Mouse (Mus musculus) embryonic facial prominence, embryonic 12.5 days (tissue): ENCODE measurements around the gene Ccdc155. TPM values are rescaled to one million over a fixed set of nuclear protein-coding genes. Genes with fewer than 3 reads are reported as not detected.

Experiments
- ATAC-seq: fragments of 200-750 bp; cut with Nextera tagmentation; 2 replicates; pipeline ENCODE4 v1.8.0; 2017; ENCODE audit not compliant: insufficient number of reproducible peaks, insufficient read depth, low FRiP score, low TSS enrichment
- H3K27ac ChIP-seq: fragments of 300-500 bp; sonication (generic); 2 replicates; pipeline ENCODE4 v1.5.1; 2016; ENCODE audit warnings: mild to moderate bottlenecking
- H3K27me3 ChIP-seq: fragments of 300-500 bp; sonication (generic); 2 replicates; pipeline ENCODE4 v1.6.1; 2016; ENCODE audit warnings: mild to moderate bottlenecking, moderate library complexity
- H3K36me3 ChIP-seq: fragments of 300-500 bp; sonication (generic); 2 replicates; pipeline ENCODE4 v1.6.1; 2016; ENCODE audit warnings: mild to moderate bottlenecking
- H3K4me1 ChIP-seq: fragments of 300-500 bp; sonication (generic); 2 replicates; pipeline ENCODE4 v1.6.1; 2016
- H3K4me2 ChIP-seq: fragments of 300-500 bp; sonication (generic); replicated peaks from 2 replicates; pipeline ENCODE4 v1.6.1; 2016; ENCODE audit warnings: mild to moderate bottlenecking, moderate library complexity
- H3K4me3 ChIP-seq: fragments of 300-500 bp; sonication (generic); 2 replicates; pipeline ENCODE4 v1.5.1; 2016; ENCODE audit warnings: mild to moderate bottlenecking
- H3K9ac ChIP-seq: fragments of 300-500 bp; sonication (generic); 2 replicates; pipeline ENCODE4 v1.6.1; 2016; ENCODE audit warnings: mild to moderate bottlenecking, moderate library complexity
- H3K9me3 ChIP-seq: fragments of 300-500 bp; sonication (generic); 2 replicates; pipeline ENCODE4 v1.6.1; 2016; ENCODE audit warnings: mild to moderate bottlenecking, moderate library complexity
- WGBS: fragments of 180-500 bp; shearing (Covaris S2); methylation state at CpG from one replicate; pipeline ENCODE4 v1.1.7; 2016; 5-methylcytosine and 5-hydroxymethylcytosine counted together
- polyA plus RNA-seq: library from polyadenylated mRNA; unstranded; fragments of >200 nt; fragmentation: Nextera tagmentation; extraction: Ambion mirVana; gene quantifications from 2 replicates; pipeline ENCODE4 v1.2.1, GENCODE M21; 2016

Gene Ccdc155
- polyA plus RNA-seq, 1 experiment from 2014 or later, result 1.7 TPM

DNA sequence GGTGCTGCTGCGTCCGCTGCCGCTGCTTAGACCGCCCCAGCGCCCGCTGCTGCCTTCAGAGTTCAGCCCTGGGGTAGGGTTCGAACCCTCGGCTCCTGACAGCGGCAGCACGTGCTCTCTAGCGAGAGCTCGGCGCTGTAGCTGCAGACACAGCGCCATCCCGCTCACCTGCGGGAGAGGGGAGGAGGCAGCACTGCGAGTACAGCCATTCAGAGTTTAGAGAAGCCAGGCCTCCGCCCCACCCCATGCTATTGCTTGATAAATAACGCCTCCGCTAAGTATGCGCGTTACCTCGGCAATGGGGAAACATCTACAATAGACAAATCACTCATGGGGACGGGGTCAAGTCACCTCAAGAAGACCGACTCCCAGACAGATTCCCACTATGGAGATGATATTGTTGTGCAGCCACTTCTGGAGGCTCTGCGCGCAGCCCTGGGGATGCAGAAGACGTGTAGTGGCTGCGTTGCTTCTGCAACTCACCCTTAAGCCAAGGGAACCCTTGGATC, 29.7 kb upstream of the Ccdc155 start:
- peaks cover 31% of the 10 kb centered on the region for H3K36me3 ChIP-seq
- H3K4me2 ChIP-seq, result peak overlapping the region; percentile 48
- H3K4me1 ChIP-seq, result peaks cover 28% of the 10 kb centered on the region
- H3K4me3 ChIP-seq, result no peak overlapping the region; the same call in 1 of the 2 replicates
- H3K9ac ChIP-seq, result no peak overlapping the region; the same call in 1 of the 2 replicates
- H3K27me3 ChIP-seq, result peaks cover 22% of the 10 kb centered on the region
- no peaks in the 10 kb centered on the region for H3K9me3 ChIP-seq
- peak overlapping the region; percentile 55; the same call in 1 of the 2 replicates for H3K27ac ChIP-seq
- ATAC-seq, result no peak
- WGBS, result 11% methylated on average over 29 of the region's 29 CpGs

- no peak for ATAC-seq
- peak overlapping the region; percentile 55; the same call in 1 of the 2 replicates for H3K27ac ChIP-seq
- peaks cover 16% of the 10 kb centered on the region for H3K27me3 ChIP-seq
- H3K4me2 ChIP-seq, result peak overlapping the region; percentile 48; the same call in 1 of the 2 replicates
- WGBS, result 25% methylated on average over 20 of the region's 20 CpGs
- peaks cover 37% of the 10 kb centered on the region for H3K36me3 ChIP-seq
- no peak overlapping the region for H3K4me3 ChIP-seq
- H3K9me3 ChIP-seq, result no peaks in the 10 kb centered on the region
- no peak overlapping the region; the same call in 1 of the 2 replicates for H3K9ac ChIP-seq
- H3K4me1 ChIP-seq, result peaks cover 28% of the 10 kb centered on the region
These were observed 29.1 kb upstream of the Ccdc155 start for GRCm38 (mm10) chr7:45233580-45234332.

GRCm38 (mm10) chr7:45232716-45233465, 28.2 kb upstream of the Ccdc155 start:
- H3K36me3 ChIP-seq, result peaks cover 46% of the 10 kb centered on the region
- peaks cover 9% of the 10 kb centered on the region; the same call in 1 of the 2 replicates for H3K27me3 ChIP-seq
- H3K27ac ChIP-seq, result no peak overlapping the region
- peaks cover 28% of the 10 kb centered on the region for H3K4me1 ChIP-seq
- no peak for ATAC-seq
- no peaks in the 10 kb centered on the region for H3K9me3 ChIP-seq
- H3K4me2 ChIP-seq, result no peak overlapping the region
- H3K9ac ChIP-seq, result no peak overlapping the region
- WGBS, result 68% methylated on average over 13 of the region's 13 CpGs
- H3K4me3 ChIP-seq, result no peak overlapping the region

GRCm38 (mm10) chr7:45231941-45232340, 27.2 kb upstream of the Ccdc155 start:
- Histone ChIP-seq H3K4me1 (peaks cover 28% of the 10 kb centered on the region), H3K9me3 (no peaks in the 10 kb centered on the region), H3K27ac (no peak overlapping the region), H3K9ac (no peak overlapping the region), H3K4me2 (no peak overlapping the region), H3K4me3 (no peak overlapping the region), H3K36me3 (peaks cover 54% of the 10 kb centered on the region), H3K27me3 (peaks cover 6% of the 10 kb centered on the region; the same call in 1 of the 2 replicates)
- no peak for ATAC-seq
- WGBS, result 87% methylated on average over 11 of the region's 11 CpGs

GRCm38 (mm10) chr7:45231192-45231591, 26.5 kb upstream of the Ccdc155 start:
- WGBS, result 93% methylated on average over 12 of the region's 12 CpGs
- H3K4me2 ChIP-seq, result no peak overlapping the region
- no peak overlapping the region for H3K4me3 ChIP-seq
- no peak overlapping the region for H3K9ac ChIP-seq
- H3K27me3 ChIP-seq, result 0 out of 2 replicates have a peak, but pooled peaks cover 4% of the 10 kb centered on the region
- no peak for ATAC-seq
- H3K9me3 ChIP-seq, result no peaks in the 10 kb centered on the region
- H3K27ac ChIP-seq, result no peak overlapping the region
- H3K36me3 ChIP-seq, result peaks cover 61% of the 10 kb centered on the region
- H3K4me1 ChIP-seq, result peaks cover 28% of the 10 kb centered on the region

GRCm38 (mm10) chr7:45229459-45230203, 24.9 kb upstream of the Ccdc155 start:
- no peak overlapping the region for H3K9ac ChIP-seq
- no peak overlapping the region for H3K27ac ChIP-seq
- H3K36me3 ChIP-seq, result peaks cover 77% of the 10 kb centered on the region
- H3K9me3 ChIP-seq, result no peaks in the 10 kb centered on the region
- H3K27me3 ChIP-seq, result no peaks in the 10 kb centered on the region
- 91% methylated on average over 7 of the region's 7 CpGs for WGBS
- H3K4me2 ChIP-seq, result no peak overlapping the region
- no peak for ATAC-seq
- no peak overlapping the region for H3K4me3 ChIP-seq
- peaks cover 16% of the 10 kb centered on the region for H3K4me1 ChIP-seq

DNA sequence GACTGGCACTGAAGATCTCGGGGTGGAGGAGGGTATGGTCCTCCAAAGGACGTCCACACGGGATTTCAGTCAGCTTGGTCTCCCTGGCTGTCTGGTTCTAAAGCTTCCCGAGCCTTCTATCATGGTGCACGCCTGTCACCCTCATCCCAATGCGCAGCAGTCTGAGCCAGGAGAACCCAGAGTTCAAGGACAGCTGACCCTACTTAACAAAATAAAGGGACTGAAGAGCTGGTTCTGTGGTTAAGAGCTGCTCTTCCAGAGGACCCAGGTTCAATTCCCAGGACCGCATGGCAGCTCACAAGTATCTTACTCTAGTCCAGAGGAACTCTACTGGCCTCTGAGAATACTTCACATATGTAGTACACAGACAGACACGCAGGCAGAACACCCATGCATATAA, 24.4 kb upstream of the Ccdc155 start:
- peaks cover 83% of the 10 kb centered on the region for H3K36me3 ChIP-seq
- H3K4me1 ChIP-seq, result peaks cover 10% of the 10 kb centered on the region
- WGBS, result 97% methylated on average over 8 of the region's 8 CpGs
- H3K4me3 ChIP-seq, result no peak overlapping the region
- H3K27me3 ChIP-seq, result no peaks in the 10 kb centered on the region
- no peaks in the 10 kb centered on the region for H3K9me3 ChIP-seq
- H3K27ac ChIP-seq, result no peak overlapping the region
- ATAC-seq, result no peak
- H3K4me2 ChIP-seq, result no peak overlapping the region
- no peak overlapping the region for H3K9ac ChIP-seq

- Histone ChIP-seq H3K36me3 (peaks cover 86% of the 10 kb centered on the region), H3K27me3 (no peaks in the 10 kb centered on the region), H3K4me2 (no peak overlapping the region), H3K4me3 (no peak overlapping the region), H3K4me1 (peaks cover 5% of the 10 kb centered on the region; the same call in 1 of the 2 replicates), H3K9ac (no peak overlapping the region), H3K27ac (no peak overlapping the region), H3K9me3 (no peaks in the 10 kb centered on the region)
- WGBS, result 96% methylated on average over 18 of the region's 18 CpGs
- no peak for ATAC-seq
These were observed 23.9 kb upstream of the Ccdc155 start for GRCm38 (mm10) chr7:45228548-45228947.

DNA sequence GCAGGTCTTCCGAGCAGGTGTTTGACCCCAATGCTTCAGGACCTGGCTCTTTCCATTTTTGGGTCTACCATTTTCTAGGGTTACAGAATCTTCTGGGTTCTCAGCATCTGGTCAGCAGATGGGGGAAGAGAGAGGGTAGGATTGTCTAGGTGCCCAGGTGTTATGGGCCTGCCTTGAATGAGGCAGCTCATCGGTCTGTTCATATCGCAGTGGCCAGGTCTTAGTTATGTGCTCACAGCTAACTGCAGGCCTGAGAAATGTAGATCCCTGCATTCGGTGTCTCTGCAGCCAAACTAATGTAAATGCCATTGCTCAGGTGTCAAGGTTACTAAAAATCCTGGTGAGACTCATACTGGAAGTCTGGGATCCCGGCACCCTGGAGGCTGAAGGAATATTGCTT, 21.7 kb upstream of the Ccdc155 start:
- no peak overlapping the region for H3K27ac ChIP-seq
- no peaks in the 10 kb centered on the region for H3K4me1 ChIP-seq
- H3K9ac ChIP-seq, result no peak overlapping the region
- no peak overlapping the region for H3K4me3 ChIP-seq
- no peaks in the 10 kb centered on the region for H3K9me3 ChIP-seq
- H3K36me3 ChIP-seq, result peaks cover 88% of the 10 kb centered on the region
- no peak for ATAC-seq
- no peaks in the 10 kb centered on the region for H3K27me3 ChIP-seq
- WGBS, result 93% methylated on average over 5 of the region's 5 CpGs
- no peak overlapping the region for H3K4me2 ChIP-seq

DNA sequence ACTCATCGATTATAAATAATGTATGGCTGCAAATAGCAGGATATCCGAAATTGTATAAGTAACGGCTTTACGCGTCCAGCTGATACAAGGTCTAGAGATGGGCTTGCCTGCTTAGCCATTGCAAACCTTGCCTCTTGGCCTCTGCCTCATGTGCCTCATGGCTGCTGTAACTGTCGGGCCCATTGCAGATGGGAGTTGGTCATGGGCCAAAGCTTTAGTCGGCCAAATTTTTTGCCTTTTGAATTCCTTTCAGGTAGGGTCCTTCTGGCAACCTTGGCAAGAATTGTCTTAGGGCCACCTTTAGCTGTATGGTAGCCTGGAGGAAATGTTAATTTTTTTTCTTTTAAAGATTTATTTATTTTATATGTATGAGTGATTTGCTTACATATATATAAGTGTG, 20.1 kb upstream of the Ccdc155 start:
- H3K36me3 ChIP-seq, result peaks cover 96% of the 10 kb centered on the region

GRCm38 (mm10) chr7:45221680-45222079, 17.0 kb upstream of the Ccdc155 start:
- Histone ChIP-seq H3K9me3 (no peaks in the 10 kb centered on the region), H3K4me3 (no peak overlapping the region), H3K27me3 (no peaks in the 10 kb centered on the region), H3K4me2 (no peak overlapping the region), H3K9ac (no peak overlapping the region), H3K27ac (no peak overlapping the region), H3K36me3 (peaks cover 94% of the 10 kb centered on the region), H3K4me1 (peaks cover 23% of the 10 kb centered on the region)
- ATAC-seq, result no peak
- 90% methylated on average over 2 of the region's 2 CpGs for WGBS

More for the DNA sequence above, 20.1 kb upstream of the Ccdc155 start:
- no peak overlapping the region for H3K4me3 ChIP-seq
- ATAC-seq, result no peak
- H3K9me3 ChIP-seq, result no peaks in the 10 kb centered on the region
- no peak overlapping the region for H3K27ac ChIP-seq
- H3K9ac ChIP-seq, result no peak overlapping the region
- no peaks in the 10 kb centered on the region for H3K4me1 ChIP-seq
- WGBS, result 95% methylated on average over 7 of the region's 7 CpGs
- H3K27me3 ChIP-seq, result no peaks in the 10 kb centered on the region
- H3K4me2 ChIP-seq, result no peak overlapping the region
